Mouse (Mus musculus) granulocyte monocyte progenitor cell, adult 5-6 weeks (primary cell): Measurements from ENCODE around the gene Frmd4a. TPM values are rescaled to one million over a fixed set of nuclear protein-coding genes. Genes with fewer than 3 reads are reported as not detected.
A peak's percentile ranks its signal among the peaks of the same experiment; 100 is the strongest.
"Not testable (repeated sequence)": the region's sequence is repeated elsewhere in the genome, so short reads cannot be mapped to it uniquely, and the experiment has no call there.

Experiments
- ATAC-seq: replicated peaks from 2 replicates; pipeline ENCODE4 v1.8.0; 2016; ENCODE audit warnings: mild to moderate bottlenecking, moderate TSS enrichment, inconsistent platforms; ENCODE audit not compliant: poor library complexity, severe bottlenecking
- total RNA-seq, 2 experiments: library from RNA; stranded (forward) in 1 of 2; stranded (reverse) in 1 of 2; fragments of 200-712, 200-1000 nt in 1 of 2; fragments of >200 nt in 1 of 2; fragmentation: Nextera tagmentation in 1 of 2; gene quantifications; 2 replicates each; pipeline ENCODE4 v1.2.3; 2014 to 2017

The Frmd4a gene
- total RNA-seq, 2 experiments from 2014 or later = 15.1 to 30.3 TPM

DNA sequence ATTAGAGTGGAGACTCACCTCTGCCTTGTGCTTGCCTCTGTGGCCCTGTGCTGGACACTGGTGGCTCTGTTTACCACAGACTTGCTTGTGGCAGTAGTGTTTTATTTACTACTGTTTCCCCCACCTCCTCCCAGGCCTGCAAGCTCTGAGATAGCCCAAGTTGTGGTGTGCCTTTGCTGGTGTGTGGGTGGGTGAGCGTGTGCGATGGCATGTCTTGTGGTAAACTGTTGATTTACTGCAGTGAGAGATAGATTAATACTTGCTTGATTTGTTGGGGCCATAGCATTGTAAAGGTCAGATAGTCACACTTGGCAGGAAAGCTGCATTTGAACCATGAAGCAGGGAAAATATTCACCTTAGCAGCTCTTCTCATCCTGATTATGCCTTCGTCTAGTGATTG lies 172.8 kb downstream of the Frmd4a start:
- ATAC-seq = no peak

DNA sequence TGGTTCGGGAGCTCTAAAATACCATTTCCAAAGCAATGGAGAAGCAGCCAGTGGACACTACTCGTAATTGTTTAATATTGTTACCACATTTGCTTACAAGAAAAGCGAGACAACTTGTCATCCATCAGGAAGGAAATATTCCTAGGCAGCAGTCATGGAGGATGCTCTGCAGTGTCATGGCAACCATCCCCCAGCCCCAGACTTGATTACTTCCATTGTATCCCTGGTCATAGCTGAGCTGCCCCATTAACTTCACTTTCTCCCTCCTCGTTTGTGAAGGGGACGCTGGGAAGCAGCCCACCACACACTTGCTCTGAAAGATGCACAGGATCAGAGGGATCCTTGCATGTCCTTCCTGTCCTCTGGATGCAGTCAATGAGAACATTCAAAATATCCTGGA lies 173.5 kb downstream of the Frmd4a start:
- ATAC-seq = no peak

DNA sequence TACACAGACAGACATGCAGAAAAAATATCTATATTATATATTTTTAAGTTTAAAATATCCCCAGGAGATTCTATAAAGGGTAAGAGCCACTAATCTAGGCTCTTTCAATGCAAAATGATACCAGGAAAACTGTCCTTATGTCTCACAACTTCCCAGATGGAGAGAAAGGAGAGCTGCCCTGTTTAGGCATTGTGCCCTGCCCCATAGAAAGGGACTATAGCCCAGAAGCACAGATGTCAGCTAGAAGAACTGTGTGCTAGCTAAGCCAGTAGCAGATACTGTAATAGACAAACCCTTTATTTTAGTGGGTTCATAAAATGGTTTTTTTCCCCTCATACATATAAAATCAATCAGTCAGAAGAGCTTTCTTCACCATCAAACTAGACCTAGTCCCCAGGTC lies 175.7 kb downstream of the Frmd4a start:
- no peak for ATAC-seq

DNA sequence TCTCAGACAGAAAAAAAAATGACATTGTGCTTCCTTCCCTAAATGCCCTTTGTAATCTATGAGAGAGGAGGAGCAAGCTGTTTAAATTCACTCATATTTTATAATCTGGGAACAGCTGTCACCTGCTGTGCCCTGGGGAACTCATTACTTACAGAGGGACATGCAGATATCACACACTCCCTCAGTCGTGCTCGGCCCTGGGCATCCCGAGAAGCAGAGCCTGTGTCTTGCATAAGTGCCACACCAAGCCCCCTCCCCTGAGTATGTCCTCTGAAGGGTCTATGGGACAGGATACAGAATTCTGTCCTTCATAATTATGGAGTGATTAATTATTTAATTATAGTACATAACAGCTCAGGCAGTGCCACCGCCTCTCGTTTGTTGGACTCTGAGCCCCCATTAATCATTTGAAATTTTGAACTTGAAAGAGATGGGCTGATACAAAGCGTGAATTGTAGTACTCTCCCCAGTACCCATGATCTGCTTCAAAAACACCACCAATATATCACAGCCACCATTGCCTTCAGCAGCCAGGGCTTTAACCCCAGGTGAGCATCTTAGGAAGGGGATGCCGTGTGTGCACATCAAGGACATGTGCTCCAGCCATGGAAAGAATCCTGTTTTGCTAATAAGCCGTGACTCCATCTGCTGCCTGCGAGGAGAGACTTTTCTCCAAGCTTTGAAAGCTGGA lies 177.0 kb downstream of the Frmd4a start:
- no peak for ATAC-seq

DNA sequence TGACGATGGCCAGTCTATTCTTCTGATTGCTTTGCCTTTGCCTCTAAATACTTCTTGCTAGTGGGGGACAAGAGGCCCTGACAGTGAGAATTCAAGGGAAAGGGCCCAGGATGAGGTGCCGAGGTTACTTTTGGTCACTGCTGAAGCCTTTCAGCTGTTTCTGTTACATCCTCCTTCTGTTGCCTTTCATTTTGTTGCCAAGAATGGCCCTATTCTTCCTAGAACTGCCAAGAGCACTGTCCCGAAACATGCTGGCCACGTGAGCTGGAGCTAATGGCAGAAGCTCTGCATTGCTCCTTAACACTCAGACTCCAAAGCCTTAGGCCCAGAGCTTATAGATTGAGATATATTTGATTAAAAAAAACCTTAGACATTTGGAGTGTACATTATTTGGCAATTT lies 178.5 kb downstream of the Frmd4a start:
- ATAC-seq = no peak

DNA sequence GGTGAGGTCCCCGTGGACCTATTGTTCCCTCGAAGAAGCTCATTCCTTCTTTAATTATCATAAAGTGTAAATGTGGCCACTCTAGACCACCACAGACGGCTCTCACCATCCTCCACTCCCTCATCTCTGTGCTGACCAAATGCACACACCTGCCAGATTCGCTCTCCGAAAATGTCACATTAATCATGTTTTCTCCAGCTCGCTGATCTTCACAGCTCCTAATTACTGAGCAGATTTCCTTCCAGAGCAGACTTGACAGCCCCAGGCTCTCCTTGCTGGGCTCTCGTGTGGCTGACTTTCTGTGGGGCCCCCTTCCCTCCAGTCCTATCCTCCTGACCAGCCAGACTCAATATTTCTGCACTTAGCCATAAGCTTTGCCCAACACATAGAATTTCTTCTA lies 191.7 kb downstream of the Frmd4a start:
- no peak for ATAC-seq

DNA sequence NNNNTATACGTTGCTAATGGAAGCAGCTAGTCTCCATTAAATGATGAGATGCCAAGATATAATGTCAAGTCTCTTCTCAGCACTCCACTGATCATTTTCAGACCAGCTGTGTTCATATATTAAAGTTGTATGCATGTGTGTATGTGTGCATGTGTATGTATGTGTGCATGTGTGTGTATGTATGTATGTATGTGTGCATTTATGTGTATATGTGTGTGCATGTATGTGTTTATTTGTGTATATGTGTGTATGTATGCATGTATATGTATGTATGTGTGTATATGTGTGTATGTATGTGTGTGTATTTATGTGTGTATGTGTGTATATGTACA lies 204.9 kb downstream of the Frmd4a start:
- ATAC-seq = no peak

DNA sequence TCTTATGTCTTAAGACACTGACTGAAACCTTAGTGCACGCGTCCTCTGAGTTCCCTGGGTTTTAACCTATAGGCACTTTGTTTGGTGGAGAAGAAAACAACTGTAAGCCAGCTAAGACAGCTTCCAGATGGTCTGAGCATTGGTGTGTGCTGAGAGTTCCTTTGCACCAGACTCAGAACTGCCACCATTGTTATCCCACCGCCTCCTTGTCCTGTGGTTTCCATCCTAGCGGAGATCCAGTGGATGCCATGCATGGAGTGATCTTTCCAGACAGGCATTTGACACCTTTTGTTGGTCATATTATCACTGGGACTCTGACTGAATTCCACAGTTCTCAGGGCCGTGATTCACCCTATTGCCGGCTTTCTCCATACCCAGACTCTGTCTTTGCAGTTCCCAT lies 205.8 kb downstream of the Frmd4a start:
- ATAC-seq = no peak

DNA sequence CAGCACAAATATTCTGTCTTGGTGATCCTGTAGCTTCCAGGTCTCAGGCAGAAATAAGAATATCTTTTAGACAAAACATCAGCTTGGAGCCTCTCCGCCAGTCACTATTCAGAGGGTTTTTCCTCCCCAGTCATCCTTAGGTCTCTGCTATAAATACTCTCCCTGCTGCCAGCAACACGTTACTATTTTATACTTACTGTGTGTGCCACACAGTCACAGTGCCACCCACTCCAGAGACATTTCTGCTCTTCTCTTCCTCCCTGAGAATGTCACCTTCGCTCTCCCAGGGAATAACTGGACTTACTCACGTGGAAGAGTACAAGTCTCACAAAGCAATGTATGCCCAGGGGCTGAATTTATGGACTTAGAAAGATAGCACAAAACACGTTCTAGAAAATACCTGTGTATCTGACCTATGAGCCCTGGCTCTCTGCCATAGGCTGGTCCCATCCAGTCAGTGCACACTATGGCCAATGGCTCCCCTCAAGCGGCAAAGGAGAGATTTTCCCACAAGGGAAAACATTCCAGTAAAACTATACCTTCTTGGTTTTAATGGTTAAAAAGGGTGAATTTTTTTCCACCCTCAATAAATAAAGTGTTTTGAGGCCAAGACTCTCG lies 209.5 kb downstream of the Frmd4a start:
- no peak for ATAC-seq

DNA sequence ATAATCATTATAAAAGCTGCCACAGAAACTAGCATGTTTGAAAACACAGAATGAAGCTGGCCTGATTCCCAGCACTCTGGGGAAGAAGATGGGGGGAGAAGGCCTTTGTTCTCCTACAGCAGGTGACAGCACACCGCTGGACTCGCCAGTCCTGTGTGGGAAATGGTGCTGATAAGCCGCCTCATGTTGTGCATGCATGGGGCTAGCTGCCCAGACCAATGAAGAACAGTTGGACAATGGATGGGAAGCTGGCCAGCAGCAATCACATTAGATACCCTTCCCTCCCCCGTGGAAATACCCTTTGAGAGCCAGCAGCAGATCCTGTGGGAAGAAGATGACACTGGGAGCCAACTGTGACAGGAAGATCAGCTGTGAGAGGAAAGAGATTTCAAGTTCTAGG lies 210.0 kb downstream of the Frmd4a start:
- no peak for ATAC-seq

DNA sequence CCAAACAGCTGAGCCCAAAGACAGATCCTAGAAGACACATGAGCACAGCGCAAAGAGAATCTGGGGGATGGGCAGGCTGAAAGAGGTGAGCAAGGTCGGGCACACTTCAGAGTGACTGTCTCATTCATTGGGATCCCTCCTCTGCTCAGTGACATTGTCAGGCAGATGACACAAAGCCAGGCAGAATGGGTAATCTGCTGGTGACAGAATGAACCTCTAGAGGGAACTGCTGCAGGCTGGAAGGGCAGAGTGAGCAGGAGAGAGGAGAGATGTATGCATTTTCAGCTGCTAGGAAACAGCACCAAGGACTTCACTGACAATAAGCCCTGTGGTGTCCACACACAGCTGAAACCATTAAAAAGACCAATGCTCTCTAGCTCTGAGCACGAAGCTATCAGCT lies 211.0 kb downstream of the Frmd4a start:
- no peak for ATAC-seq

DNA sequence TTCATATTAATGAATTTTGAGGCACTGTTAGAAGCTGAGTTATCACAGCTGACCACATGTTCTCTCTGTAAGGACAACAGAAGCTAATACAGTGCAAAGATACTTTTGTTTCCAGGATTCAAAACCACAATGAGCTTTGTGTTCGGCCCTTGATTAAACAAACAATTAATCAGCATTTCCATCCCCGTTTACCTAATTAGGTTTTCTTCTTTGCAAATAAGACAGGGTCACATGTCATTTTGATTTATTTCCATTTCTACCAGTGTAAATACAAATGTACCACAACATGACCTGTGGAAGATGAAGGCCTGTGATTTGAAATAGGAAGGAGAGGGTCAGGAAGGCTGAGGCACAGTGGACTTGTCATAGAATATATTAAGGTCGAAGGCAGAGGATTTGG lies 214.8 kb downstream of the Frmd4a start:
- no peak for ATAC-seq

DNA sequence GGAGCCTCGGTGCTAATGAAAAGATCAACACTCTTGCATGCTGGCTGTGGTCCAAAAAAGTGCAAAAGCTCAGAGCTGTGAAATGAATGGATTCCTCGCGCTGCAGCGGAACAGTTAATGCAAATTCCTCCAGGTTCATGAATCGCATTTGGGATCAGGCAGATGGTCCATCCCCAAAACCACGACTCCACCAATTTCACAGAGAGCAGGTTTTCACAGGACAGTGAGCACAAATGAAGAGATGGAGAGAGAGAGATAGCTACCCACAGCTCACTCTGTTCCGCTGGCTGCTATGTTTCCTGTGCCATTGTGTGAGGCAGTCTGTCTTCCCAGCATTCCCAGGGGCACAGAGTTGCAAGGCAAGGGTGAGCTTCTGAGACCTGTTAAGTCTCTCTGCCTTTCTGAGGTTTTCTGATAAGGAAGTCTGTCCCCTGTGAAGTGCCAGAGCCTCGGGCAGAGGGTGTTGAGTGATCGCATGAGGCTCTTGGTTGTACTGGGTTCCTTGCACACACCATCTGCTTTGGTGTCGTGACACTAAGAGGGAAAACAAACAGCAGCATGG lies 215.3 kb downstream of the Frmd4a start:
- ATAC-seq = no peak

DNA sequence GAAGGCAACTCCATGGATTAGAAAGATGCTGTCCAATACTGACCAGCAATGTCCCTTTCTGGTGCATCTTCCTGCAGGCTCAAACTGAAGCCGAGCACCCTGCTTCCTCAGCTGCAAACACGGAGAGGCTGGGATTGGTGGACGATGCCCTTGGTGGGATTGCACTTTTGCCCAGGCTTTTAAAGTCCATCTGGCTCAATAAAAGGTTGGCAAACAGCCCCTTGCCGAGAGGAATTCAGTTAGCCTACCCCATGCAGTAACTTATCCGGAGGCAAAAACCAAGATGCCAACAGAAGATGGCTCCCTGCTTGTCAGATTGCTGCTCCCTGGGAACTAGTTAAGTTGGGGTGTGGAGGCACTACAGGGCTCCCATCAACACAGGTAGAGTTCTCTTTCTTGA lies 220.2 kb downstream of the Frmd4a start:
- no peak for ATAC-seq

DNA sequence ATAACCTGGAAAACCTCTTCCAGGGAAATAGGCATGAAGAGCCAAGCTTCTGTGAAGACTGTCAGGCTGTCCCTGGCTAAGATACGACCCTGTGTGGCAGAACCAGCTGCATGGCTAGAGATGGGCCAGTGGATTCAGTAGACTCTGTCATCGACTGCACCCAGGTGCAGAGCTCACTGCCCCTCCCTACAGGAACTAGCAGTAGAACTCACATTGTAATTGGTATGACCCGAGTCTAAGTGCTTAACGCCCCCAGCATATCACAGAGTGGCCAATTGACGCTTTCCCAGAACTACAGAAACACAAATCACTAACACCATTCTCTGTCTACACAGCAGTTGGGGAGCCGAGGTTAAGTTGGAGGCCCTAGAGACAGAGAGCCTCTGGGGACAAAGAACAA lies 232.2 kb downstream of the Frmd4a start:
- no peak for ATAC-seq

DNA sequence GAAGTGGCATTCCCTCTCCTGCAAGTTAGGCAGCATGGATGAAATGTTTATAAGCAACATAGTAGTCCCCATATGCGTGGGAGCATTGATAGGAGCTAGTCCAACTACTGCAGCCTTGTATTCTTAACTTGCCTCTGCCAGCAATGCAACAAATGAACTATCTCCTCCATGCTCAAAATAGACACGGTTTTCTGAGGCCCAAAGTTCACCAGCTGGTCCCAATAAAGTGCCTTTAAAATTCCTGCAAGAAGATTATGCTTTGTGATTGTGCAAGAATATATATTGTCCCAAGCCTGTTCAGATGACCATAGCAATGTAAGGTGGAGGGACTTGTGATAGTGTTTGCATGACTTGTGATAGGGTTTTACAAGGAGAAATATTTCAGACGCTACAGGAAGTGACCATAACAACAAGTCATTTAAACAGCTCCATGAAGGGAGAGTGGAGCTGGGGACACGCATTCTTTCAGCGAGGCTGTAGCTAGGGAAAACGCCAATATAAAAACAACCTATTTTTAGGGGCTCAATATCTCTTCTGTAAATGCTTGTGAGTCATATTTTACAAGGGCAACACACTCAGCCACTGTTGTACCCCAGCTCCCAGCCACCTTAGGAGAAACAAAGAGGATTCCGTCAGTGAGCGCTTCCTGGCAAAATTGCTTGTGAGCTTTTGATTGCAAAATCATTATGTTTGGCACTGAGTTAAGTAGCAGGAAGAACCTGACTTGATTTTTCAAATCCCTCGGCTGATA lies 235.2 kb downstream of the Frmd4a start:
- no peak for ATAC-seq

DNA sequence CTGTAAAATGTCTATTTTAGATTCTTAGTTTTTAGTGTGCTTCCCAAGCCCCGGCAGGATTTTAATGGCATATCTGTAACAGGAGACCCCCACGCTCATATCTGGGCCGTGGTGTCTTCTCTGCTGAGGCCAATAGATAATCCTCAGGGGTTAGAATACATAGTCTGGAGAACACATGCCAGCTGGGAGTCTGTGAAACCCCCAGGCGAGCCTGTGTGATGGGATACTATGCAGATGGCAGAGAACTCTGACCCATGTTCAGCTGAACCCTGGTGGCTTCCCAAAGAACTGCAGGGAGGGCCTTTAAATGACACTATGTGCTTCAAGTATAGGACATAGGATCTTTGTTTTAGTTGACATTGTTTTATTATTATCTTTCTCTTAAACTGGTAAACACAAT lies 235.8 kb downstream of the Frmd4a start:
- peak; percentile 44; the same call in 1 of the 2 replicates for ATAC-seq

DNA sequence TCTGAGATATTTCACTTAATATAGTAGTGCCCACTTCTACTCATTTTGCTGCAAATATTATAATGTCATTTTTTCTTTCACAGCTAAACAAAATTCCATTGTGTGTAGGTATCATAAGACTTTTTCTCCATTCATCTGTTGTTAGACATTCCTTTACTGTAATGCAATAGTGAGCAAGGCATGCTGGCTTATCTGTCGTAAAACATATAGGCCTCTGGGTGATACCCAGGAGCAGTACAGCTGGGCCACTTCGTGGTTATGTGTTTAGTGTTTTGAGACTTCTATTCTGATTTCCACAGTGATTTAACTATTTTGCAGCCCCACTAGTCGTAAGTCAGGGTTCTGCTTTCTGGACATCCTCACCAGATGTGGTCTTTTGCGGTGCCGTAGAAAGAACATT lies 236.6 kb downstream of the Frmd4a start:
- ATAC-seq = no peak

DNA sequence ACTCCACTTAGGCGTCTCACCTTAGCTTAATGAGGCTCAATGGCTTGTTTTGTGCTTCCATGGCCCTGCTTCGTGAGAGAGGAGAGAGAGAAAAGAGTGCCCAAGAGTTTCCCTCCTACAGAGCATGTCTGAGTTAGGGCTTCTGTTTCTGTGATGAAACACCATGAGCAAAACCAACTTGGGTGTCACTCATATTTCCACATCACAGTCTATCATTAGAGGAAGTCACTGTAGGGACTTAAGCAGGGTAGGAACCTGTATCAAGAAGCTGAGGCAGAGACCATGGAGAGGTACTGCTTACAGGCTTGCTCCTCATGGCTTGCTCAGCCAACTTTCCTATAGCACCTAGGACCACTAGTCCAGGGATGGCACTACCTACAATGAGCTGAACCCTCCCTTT lies 238.7 kb downstream of the Frmd4a start:
- peak; percentile 91 for ATAC-seq

DNA sequence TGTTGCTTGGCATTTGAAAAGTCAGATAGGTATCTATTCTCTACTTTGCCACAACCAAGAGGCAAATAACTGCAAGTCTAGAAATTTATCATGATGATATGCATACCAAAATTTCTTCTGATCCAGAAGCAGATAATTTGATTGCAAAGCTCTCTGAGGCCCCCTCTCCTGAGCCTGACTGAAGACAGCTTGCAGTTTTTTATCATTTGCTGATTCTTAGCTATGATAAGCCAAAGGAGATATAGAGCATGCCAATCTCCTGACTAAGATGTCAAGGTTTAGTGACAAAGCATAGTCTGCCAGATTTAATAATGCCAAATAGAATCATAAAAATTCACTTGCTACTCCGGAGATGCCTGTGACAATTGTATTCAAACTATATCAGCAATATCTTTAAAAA lies 240.1 kb downstream of the Frmd4a start:
- ATAC-seq = no peak

DNA sequence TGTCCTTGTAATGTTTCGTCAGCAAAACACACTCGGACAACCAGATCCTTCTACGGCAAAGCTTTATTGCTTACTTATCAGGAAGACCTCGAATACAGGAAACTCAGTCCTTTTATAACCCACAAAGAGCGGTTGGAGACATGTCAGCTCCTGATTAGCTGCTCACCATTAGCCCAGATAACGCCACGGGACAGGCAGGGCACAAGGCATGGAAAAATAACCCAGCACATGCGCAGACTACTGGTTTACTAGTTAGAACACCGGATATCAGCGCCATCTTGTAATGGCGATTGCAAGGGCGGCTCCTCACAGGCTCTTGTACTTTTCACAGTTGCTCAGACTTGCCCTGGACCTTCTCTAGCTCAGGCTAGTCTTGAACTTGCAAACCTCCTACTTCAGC lies 241.3 kb downstream of the Frmd4a start:
- not testable (repeated sequence) for ATAC-seq
